Mouse (Mus musculus): ENCODE measurements at regions not wholly inside any gene's neighbourhood (a gene's known extent, or its start where the extent isn't known, plus 50 kb on each side); places are given as distances from the start of the nearest gene placed in this dataset.

DNA sequence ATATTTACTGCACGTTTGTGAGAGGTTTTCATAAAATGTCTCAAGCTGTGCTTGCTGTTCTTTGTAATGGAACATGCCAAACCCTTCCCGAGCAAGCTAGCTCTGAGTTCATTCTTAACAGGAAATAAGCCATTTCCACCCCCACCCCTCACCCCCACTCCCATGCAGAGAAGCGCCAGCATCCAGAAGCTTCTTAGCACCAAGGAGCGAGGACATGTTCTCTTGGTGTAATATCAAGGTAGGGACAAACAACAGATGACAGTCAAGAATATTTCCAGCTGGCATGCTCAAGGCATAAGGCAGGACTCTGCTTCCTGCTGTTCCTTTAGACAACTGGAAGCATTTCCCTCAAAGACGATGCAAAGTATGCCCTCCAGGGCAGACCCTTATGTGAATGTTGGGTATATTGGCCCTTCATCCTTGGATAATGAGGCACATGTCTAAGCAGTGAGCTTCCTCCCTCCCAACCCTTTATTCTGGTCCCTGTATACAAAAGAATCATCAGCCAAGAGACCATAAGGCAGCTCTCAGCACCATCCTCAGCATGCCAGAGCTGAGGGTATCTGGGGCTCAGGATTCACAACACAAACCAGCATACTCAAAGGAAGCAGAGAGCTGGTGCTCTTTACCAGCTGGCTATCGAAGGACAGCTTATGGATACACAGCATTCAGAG, 205.2 kb upstream of the Ppp2r2d start:
- in situ Hi-C loops (cut with MboI, MseI): no loop called here

DNA sequence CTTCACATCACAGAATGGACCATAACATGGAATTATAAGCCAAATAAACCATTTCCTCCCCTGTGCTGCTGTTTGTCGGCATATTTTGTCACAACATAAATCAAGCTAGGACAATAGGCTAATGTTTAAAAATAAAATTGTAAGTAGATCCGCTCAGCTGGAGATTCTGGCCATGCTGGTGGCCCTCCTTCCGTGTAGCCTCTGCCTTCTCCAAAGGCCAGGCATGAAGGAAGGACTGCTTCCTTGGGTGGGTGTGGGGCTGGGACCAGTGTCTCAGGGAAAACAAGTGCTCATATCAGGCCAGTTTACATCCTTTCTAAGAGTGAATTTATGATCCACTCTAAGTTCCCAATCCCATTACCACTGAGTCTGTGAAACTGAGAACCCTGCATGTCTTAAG, 206.3 kb upstream of the Ppp2r2d start:
- in situ Hi-C loops (cut with MboI, MseI): no loop called here

DNA sequence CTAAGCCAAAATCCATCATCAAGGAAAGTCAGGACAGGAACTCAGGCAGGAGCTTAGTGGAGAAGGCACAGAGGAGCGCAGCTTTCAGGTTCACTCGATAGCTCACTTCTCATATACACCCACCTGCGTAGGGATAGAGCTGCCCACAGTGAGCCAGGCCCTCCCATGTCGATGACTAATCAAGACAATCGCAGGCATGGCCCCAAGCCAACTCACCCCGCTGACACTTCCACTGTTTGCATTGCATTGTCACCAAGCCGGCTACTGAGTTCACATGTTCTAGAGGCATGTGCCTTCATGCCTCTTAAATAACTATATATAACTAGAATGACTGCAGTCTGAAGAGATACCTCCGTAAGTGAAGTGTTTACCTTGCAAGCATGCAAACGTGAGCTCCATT, 219.8 kb upstream of the Ppp2r2d start:
- in situ Hi-C loops (cut with MboI, MseI): no loop called here

DNA sequence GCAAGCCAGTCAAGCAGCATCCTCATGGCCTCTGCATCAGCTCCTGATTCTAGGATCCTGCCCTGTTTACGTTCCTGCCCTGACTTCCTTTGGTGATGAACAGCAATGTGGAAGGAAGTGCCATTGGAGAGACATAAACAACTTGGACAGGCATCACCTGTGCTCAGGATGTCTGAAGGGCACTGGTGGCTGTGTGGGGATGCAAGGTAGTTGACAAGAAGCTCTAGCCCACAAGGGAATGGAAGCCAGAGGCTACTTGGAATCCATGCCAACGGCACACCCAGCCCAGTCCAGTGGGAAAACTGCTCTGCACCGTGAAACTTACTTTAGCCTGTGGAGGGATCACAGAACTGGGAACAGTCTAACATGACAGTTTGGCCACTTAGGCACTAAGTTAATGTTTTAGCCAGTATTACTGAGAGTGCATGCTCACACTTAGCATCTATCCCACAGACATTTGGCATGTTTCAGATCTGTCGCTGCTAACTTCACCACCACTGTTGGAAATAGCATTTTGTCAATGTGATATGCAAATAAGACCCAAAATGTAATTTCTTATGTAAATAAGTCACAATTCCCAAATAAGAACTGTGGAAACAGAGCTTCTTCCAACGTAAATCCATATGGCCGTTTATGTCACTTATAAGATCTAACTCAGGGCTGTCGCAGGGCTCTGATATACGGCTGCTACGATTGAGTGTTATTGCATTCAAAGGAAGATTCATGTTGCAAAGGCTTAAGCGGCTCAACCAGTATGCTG, 223.5 kb upstream of the Tcerg1l start:
- in situ Hi-C loops (cut with MboI, MseI): no loop called here

DNA sequence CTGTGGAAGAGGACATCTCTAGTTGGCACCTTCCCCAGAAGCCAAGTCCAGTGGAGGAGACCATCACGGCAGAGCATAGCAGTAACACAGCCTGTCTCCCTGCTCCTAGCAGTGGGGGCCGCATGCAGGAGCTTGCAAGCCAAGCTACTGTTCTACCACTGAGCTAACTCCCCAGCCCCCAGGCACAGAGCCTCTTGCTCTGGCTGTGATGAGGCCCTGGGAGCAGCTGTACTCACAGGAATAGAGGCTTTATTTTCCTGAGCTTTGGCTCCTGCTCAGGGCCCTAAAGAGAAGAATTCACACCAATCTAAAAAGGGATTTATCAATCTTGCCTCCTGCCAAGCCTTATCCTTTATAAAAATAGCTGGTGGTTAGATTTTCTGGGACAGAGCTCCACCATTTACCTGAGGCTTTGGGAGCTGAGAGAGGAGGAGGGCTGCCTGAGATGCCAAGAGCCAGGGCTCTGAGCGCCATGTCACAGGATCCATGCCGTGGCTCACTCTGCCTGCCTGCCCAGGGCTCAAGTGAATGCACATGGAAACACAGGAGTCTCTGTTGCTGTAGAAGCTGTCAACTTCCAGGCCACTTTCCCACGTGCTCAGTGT, 222.7 kb upstream of the Tcerg1l start:
- in situ Hi-C loops (cut with MboI, MseI): no loop called here

DNA sequence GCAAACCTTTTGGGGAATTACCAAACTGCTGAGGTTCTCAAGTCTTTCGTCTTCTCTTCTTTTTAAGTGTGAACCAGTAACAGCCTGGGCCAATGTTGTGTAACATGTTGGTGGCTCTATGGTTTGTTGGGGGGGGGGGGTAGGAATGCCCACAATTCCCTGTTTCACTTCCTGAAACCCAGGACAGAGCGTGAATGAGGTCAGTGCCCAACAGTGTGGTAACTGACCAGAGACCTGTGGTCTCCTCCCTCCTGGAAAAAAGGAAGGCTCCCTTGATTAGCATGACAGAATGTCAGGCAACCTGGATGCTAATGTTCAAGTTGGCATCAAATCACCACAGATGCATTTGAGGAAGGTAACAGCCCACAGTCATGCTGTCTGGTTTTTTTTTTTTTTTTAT, 218.9 kb upstream of the Tcerg1l start:
- in situ Hi-C loops (cut with MboI, MseI): loop anchor here in 1 of 2 experiments (10.0 kb wide), 1 partner anchor 408 kb away; no protein-coding TSS in a partner anchor

DNA sequence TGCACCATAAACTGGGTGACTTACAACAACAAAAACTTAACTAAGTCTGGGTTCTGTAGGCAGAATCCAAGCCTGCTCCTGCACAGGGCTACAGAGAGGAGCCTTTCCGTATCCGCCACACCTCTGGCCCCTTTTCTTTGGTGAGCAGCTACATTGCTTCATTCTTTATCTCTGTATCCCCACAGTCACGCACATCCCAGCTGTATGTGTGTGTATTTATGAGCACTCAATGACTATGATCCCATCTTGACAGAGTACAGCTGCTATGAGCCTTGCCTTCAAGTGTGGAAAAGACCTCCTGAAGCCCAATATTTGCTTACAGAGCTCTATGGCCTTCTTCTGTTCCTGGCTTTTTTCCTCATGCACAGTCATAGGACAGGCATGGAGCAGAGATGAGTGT, 212.1 kb upstream of the Tcerg1l start:
- in situ Hi-C loops (cut with MboI, MseI): loop anchor here in 1 of 2 experiments (10.0 kb wide), 1 partner anchor 415 kb away; no protein-coding TSS in a partner anchor

DNA sequence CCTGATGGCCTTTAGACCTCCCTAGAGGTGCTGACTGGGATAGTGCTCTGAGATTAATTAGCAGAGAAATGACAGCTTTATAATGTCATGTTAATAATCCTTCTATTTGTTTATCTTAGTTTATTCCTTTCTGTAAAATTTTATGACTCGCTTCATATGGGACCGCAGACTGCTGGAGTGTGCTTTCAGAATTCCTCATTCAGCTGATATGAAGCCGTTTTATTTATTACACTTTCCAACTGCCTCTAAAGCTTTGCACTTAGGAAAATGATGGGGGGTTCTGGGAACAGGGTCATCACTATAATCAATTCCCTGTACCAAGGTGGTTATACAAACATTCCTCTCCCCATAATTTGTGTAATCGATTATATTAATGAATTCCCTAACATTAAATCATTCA, 211.6 kb upstream of the Tcerg1l start:
- in situ Hi-C loops (cut with MboI, MseI): no loop called here

DNA sequence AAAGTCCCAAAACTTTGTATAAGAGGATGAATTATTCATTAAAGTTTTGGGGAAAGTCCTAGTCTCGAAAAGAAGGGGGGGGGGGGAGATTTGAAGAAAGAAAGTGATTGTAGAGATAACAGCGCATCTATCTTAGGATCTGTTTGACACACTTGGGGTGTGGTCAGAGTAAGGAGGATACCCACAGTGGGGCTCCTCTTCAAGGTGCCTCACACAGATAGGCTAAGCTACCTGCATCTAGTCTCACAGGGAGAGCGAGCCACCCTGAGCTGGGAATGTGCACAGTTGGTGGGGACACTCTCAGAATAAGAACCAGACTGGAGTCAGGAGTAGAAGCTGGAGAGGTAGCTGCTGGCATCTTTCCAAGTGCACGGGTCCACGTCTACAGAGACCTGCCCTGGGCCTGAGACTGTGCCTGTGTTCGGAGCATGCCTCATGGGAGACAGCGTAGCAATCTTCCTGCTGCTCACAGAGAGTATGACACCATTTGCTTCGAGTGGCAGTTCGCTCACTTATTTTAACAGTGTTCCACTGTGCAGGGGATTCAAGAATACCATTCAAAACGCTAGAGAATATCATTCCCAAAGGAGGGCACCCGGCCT, 208.9 kb upstream of the Tcerg1l start:
- in situ Hi-C loops (cut with MboI, MseI): no loop called here

DNA sequence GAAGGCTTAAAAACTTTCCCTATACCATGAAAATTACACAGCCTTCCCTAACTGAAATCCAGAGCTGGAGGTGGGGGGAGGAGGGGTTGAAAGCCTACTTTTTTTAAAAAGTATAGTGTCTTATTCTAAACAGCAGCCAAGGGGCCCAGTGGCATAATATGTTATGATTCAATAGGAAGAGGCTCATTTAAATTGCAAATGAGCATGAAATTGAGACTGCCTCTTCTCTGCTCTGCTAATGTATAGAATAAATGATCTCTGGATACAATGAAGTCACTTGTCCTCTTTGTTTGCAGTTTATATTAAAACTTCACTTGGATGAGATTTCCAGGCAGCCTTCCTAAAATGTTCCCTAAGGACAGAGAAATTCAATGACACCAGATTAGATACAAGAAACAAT, 208.4 kb upstream of the Tcerg1l start:
- in situ Hi-C loops (cut with MboI, MseI): no loop called here

DNA sequence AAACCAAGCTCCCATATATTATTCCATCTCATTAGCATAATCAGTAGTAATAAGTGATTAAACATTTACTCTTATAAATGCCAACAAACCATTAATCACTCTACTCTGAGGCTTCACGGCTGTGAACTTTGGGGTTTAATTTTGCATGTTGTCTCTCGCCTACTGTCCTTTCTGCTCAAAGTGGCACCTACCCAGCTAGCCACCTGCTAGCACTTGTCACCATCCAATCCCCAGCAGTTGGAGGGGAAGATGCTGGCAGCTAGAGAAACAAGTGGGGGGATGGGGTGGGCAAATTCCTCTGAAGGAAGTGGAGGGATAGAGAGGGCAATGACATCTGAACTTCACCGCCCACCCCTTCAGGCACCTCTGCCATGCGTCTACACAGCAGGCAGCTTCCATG, 204.2 kb upstream of the Tcerg1l start:
- in situ Hi-C loops (cut with MboI, MseI): no loop called here

DNA sequence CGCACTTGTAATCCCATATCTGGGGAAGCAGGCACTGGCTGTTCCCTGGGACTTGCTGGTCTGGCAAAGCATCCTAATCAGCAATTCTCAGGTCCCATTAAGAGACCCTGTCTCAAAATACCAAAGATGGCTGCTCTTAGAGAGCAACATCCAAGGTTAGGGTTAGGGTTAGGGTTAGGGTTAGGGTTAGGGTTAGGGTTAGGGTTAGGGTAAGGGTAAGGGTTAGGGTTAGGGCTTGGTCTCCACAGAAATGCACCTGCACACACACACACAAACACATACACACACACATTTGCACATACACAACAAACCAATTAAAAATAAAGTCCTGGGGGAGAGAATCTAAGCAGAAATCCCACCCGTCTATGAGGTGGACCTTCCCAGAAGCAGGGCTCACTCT, 195.8 kb upstream of the Tcerg1l start:
- in situ Hi-C loops (cut with MboI, MseI): no loop called here

DNA sequence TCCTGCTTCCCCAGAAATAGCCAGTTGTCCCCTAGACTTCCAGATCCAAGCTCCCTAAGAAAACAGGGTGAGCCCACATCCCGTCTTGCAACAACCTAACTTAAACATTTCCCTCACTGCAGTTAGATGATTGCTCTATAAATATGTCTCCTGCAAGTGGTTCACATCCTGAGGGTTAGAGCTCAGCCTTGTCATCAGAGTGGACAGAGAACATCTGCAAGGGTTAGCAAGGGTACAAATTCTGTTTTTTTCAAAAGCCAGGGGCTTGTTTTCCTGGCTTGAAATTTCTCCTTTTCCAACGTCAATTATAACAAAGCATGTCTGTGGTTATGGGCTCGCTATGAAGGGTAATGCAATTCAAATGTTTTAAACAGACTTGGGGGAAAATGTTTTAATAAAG, 169.8 kb upstream of the Tcerg1l start:
- in situ Hi-C loops (cut with MboI, MseI): no loop called here

DNA sequence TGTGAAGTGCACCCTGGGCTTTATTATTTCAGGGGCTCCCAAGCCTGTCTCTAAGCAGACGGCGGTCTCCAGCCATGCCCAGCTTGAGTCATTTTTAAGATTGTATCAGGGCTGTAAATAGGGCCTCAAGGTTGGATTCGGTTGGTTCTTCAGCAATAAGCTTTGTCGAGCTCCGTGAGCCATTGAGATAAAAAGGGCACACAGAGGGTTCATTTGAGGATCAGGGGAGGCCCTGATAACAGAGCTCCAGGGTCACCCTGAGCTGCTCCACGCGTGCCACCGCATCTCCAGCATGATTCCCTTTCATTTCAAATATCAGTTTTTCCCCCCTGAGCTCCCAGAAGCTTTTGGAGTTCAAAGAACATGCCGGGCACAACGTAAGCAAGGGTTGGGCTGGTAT, 154.1 kb upstream of the Tcerg1l start:
- in situ Hi-C loops (cut with MboI, MseI): no loop called here

DNA sequence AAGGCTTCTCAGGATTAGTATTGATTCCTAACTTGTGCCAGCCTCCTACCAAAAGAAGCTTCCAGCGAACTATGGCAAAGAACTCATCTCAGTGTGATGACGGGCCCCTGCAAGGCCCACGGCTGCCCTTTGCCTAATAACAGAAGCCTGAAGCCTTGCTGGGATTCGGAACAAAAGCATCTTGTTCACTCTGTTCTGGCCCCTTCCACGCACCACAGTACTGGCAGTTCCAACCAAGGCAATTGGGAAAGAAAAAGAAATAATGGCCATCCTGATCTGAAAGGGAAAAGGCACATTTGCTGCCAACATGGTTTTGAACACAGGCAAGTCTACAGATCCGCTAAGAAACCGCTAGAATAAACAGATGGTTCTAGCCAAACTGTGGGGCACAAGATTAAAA, 150.4 kb upstream of the Tcerg1l start:
- in situ Hi-C loops (cut with MboI, MseI): no loop called here

DNA sequence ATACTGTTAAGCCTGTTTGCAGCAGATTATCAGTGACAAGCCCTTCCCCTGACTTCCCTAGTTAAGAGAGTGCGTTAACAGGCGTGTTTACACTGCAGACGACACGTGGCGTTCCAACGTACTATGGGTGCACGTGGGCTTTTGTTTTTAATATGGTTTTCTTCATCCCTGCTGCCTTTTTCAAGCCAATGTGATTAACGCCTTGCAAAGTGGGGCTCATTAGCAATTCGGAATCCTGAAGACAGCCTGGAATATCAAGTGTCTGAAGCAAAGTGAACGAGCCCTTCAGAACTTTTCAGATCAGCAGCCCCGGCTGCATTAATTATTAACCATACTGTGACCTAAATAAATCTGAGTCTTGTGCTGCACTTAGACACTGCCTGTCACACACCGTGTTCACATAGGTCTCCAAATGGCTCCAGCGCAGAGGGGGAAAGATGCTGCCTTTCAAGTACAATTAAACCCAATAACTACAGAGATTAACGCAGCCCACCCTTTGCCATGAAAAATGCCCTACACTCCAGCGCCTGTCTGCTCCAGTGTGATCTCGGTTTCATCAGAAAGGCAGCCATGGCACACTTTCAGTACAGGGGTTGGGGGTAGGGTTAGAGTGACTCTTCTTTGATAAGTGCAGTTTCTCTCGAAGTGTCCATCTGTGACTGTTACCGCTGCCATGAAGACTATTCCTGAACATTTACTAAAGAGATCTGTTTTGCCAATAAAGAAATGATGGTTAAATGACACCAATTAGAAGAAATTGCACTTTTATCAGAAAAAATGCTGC, 140.7 kb upstream of the Tcerg1l start:
- in situ Hi-C loops (cut with MboI, MseI): no loop called here

DNA sequence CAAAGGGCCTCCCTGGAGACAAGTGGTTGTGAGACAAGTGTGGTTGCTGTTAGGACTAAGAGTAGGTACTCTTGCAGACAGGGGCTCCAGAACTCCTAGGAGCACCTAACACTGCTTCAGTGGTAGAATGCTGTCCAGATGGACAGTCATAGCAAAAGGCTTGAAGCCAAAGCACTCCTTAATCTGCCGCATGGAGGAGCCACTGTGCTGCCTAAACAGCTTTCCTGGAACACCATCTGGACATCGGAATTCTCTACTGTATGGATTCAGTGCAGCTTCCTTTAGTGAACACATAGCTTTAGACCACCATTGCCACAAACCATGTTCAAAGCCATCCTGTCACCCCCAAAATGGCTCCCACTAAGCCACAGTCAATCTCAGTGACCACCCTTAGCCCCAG, 128.6 kb upstream of the Tcerg1l start:
- in situ Hi-C loops (cut with MboI, MseI): no loop called here

DNA sequence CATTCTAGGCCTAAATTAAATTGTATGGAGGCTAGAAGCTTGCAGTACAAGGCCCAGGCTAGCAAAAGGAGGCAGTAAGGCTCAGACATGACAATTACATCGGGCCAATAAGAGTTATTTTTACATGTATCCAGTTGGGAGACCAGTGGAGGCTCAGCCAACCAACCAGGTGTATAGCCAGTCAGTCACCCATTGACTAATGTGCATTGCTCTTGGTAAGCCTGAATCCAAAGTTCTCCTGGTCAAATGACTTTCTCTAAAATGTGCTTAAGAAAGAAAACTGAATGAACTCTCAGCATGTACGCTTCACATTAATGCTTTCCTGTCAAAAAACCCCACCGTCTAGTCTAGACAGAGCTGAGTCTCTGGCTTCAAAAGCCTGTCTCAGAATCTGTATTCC, 127.4 kb upstream of the Tcerg1l start:
- in situ Hi-C loops (cut with MboI, MseI): no loop called here

DNA sequence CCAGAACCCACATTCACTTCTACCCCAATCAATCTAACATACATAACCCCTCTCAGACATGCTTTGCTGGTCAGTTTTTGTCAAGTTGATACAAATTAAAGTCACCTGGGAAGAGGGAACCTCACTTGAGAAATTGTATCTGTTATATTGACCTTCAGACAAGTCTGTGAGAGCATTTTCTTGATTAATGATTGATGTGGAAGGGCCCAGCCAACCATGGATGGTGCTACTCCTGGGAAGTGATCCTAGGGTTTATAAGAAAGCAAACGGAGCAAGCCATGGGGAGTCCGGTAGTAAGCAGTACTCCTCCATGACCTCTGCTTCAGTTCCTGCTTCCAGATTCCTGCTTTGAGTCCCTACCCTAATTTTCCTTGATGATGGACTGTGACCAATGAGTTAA, 116.6 kb upstream of the Tcerg1l start:
- in situ Hi-C loops (cut with MboI, MseI): no loop called here

DNA sequence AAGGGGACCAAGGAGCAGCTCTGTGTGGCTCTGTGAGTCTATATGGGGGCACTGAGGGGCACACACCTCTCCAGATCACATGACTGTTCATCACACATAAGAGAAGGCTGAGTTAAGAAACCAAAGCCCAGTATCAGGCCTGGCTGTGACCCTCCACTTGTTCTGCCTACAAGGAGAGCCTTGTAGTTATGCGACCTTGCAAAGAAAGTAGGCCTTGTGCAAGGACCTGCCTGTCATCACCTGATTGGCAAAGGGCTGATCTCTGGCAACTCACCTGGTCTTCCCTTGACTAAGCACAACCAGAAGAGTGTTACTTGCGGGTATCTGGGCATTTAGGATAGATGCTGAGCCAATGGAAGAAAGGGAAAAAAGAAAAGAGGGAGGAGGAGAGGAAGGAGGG, 107.7 kb upstream of the Tcerg1l start:
- in situ Hi-C loops (cut with MboI, MseI): no loop called here

DNA sequence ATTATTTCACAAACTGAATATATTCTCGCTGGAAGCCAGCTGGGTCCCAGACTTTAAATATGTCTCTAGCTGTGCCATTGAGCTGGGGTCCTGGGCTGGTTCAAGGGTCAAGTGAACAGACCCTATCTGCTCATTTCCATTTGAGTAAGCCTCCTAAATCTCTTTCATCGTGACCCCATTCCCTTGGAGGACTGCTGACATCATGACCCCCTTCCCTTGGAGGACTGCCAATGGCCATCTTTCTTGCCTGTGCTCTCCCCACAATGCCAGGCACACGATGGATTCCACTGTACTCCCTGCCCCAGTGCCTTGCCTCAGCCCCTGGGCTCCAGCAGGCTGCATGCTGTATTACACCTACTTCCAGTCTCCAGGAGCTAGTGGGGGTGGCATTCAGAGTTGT, 106.5 kb upstream of the Tcerg1l start:
- in situ Hi-C loops (cut with MboI, MseI): no loop called here

DNA sequence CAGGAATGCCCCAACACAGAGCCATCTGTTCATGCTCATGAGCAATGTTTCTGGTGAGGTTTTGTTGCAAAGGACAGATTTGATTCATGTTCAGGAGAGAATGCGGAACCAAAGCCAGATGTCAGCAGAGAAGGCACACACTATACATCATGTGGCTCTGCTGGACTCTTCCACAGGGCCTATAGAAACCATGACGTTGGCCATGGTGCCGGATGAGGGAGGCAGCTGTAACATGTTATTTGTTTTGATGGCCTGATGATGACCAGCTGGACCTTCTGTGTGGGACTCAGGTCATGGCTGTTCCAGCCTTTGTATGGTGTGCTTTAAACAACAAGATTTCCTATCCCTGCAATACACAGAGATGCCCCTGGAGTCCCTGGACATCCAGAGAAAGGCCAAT, 105.5 kb upstream of the Tcerg1l start:
- in situ Hi-C loops (cut with MboI, MseI): no loop called here

Data from T-helper 17 cell (primary cell).